Mouse (Mus musculus) ovary, adult 2 months (tissue): ENCODE results near the gene Nme2. TPM values are rescaled to one million over a fixed set of nuclear protein-coding genes. Genes with fewer than 3 reads are reported as not detected.

ENCODE experiments used
- polyA plus RNA-seq: library from polyadenylated mRNA; depleted of rRNA; stranded (reverse); fragments of >200 nt; gene quantifications from 2 replicates; pipeline ENCODE4 v1.2.3, GENCODE M21; 2012; rRNA removed

Nme2 gene
- polyA plus RNA-seq = 222 and 256 TPM in 2 replicates

DNA sequence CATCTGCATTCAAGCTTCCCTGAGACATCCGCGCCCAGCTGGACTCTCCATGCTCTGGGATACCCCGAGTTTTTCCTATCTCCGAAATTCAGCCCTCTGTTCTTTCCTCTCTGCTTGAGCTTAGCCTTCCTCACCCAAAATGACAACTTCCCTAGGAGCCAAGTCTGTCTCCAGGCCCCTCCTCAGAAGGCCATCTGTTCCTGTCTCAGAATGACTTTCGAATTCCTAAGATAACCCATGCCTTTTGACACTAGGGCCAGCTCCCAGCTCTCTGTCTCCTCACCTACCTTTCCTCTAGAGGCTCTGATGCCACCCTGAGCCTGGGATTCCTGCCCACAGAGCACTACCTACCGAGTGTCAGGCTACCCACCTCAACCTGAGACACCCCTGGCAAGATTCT lies at the start of gene Nme2:
Gene Nme2 (minus strand): TSS at position 101 of the 400 bp plus-strand sequence.

DNA sequence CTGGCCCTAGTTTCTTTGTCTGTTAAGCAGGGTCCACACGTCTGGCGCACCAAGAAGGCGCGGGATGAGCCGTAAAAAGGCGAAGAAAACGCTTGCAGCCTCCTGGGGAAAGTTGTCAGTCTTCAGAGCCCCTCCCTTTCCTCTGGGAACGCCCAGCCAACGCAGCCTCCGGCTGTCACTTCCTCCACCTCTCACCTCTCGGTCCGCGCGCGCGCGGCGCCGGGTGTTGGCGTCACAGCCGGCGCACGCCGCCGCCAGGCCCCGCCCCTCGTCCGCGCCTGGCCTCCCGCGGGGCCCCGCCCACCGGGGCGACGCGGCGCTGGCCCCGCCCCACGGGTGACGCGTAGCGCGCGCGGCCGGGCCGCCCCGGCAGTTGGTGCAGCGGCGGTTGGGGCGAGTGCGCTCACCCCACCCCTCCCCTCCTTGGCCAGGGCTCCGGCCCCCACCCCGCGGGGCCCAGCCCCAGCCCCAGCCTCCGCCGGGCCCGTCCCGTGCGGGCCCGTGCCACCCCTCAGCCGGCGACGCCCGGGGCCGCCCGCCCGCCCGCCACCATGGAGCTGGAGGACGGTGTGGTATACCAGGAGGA lies 39.8 kb upstream of the Nme2 start, which contains the start of gene Spag9:
Gene Spag9 (plus strand): TSS at position 372 of the 586 bp plus-strand sequence.

DNA sequence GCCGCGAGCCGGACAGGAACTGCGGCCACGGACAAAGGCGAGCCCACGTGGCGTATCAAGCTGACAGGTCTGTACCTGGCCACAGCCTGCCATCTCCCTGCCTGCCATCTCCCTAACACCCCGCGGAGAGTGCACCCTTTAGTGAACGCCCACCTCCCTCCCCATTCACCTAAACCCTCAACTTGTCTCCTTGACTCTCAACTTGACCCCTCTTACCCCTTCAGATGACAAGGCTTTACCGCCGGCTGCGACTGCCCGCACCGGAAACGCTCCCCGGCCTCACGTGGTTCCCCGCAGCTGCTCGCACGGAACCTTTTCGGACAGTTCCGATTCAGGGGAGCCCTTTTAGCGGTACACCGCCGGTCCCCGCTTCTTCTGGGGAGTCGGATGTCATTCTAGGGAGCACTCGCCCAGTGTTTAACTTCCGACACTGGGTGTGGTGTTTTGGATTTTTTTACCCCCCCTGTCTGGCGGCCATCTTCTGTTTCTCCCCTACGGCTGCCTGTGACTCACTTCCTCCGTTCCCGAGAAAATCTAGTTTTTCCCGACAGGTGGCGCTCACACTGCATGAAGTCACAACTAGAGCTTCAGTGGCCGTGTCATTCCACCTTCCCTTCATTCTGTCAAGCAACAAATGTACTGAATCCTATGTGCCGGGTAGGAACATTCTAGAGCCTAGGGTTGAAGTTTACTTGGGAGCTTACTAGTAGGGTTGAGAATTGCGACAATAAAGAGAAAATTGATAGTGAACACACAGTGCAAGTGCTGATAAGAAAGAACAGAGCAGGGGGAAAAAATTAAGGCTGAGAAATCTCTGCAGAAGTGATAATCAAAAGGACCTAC lies 12.2 kb upstream of the Nme2 start, which contains the start of the genes Gm20390 and Nme1:
Gene Gm20390 (minus strand): TSS at position 289 of the 843 bp plus-strand sequence.
Gene Nme1 (minus strand): TSS at position 517 of the 843 bp plus-strand sequence.

Other genes starting within 250 kb of the Nme2 start
- gene Utp18, start 70.5 kb downstream of the Nme2 start, polyA plus RNA-seq = 7.3 and 8.8 TPM in 2 replicates
- 3.5 and 5.0 TPM in 2 replicates for gene Mbtd1, start 70.4 kb downstream of the Nme2 start, polyA plus RNA-seq
- 14.2 and 14.7 TPM in 2 replicates for gene Gm20390, start 12.0 kb upstream of the Nme2 start, polyA plus RNA-seq
- 58.4 and 101 TPM in 2 replicates for gene Nme1, start 12.3 kb upstream of the Nme2 start, polyA plus RNA-seq
- gene Spag9, start 39.8 kb upstream of the Nme2 start, polyA plus RNA-seq = 46.4 and 64.9 TPM in 2 replicates